Mouse (Mus musculus): ENCODE results near the gene Rnaset2b. TPM values are rescaled to one million over a fixed set of nuclear protein-coding genes. Genes with fewer than 3 reads are reported as not detected.
"Not testable (repeated sequence)": the region's sequence is repeated elsewhere in the genome, so short reads cannot be mapped to it uniquely, and the experiment has no call there.

Gene Rnaset2b
- polyA plus RNA-seq, 1 experiment from 2014 or later = 270 TPM

- not testable (repeated sequence) for H3K9me3 ChIP-seq (replicated peaks; ENCODE audit: control insufficient read depth, low read length); H3K36me3 ChIP-seq (ENCODE audit: control insufficient read depth, insufficient read depth, low read length); H3K9ac ChIP-seq (ENCODE audit: low read length); ATAC-seq (ENCODE audit: insufficient read depth, low FRiP score); H3K27ac ChIP-seq (ENCODE audit: low read length); H3K4me1 ChIP-seq (ENCODE audit: control insufficient read depth, insufficient read depth, low read length); H3K27me3 ChIP-seq (ENCODE audit: control insufficient read depth, insufficient read depth, low read length); H3K4me3 ChIP-seq (replicated peaks; ENCODE audit: low read length); H3K4me2 ChIP-seq (ENCODE audit: low read depth, low read length)
- 66% methylated on average over 3 of the region's 6 CpGs for WGBS
These were observed 60.3 kb downstream of the Rnaset2b start for GRCm38 (mm10) chr17:7030622-7031174.

GRCm38 (mm10) chr17:7033192-7034166 lies 63.0 kb downstream of the Rnaset2b start:
- not testable (repeated sequence) for H3K27me3 ChIP-seq (ENCODE audit: control insufficient read depth, insufficient read depth, low read length); H3K4me1 ChIP-seq (ENCODE audit: control insufficient read depth, insufficient read depth, low read length); H3K27ac ChIP-seq (ENCODE audit: low read length); H3K4me3 ChIP-seq (replicated peaks; ENCODE audit: low read length); H3K36me3 ChIP-seq (ENCODE audit: control insufficient read depth, insufficient read depth, low read length); H3K9me3 ChIP-seq (replicated peaks; ENCODE audit: control insufficient read depth, low read length); H3K9ac ChIP-seq (ENCODE audit: low read length); ATAC-seq (ENCODE audit: insufficient read depth, low FRiP score); H3K4me2 ChIP-seq (ENCODE audit: low read depth, low read length)
- WGBS = 62% methylated on average over 3 of the region's 17 CpGs

Other genes starting within 250 kb of the Rnaset2b start
- 266 and 335 TPM in 2 replicates for gene Ezr, start 187.8 kb upstream of the Rnaset2b start, polyA plus RNA-seq (2015; fragmentation: Nextera tagmentation; extraction: Ambion mirVana)
- gene Rsph3b, start 22.0 kb upstream of the Rnaset2b start, polyA plus RNA-seq (2015; fragmentation: Nextera tagmentation; extraction: Ambion mirVana) = 43.5 and 51.8 TPM in 2 replicates
- gene Tagap1, start 9.5 kb upstream of the Rnaset2b start, polyA plus RNA-seq (2015; fragmentation: Nextera tagmentation; extraction: Ambion mirVana) = 35.8 and 37.6 TPM in 2 replicates
- 0.37 TPM in 1 of 2 replicates, not detected in the other for gene Gm49721, start 8.3 kb downstream of the Rnaset2b start, polyA plus RNA-seq (2015; fragmentation: Nextera tagmentation; extraction: Ambion mirVana)
- not detected in 2 replicates for gene Gm1604a, start 54.9 kb downstream of the Rnaset2b start, polyA plus RNA-seq (2015; fragmentation: Nextera tagmentation; extraction: Ambion mirVana)
- gene Rps6ka2, start 199.5 kb downstream of the Rnaset2b start, polyA plus RNA-seq (2015; fragmentation: Nextera tagmentation; extraction: Ambion mirVana) = 7.2 and 7.8 TPM in 2 replicates

Measured in stomach, embryonic 16.5 days (tissue).